7 mouse cellular contexts compared by ENCODE assay signal in genomic region chr4:147839282-147839681, GRCm38 (mm10). TPM values are rescaled to one million over a fixed set of nuclear protein-coding genes. Genes with fewer than 3 reads are reported as not detected.
DNase-seq lines count a peak whose midpoint lies in the region; TF ChIP-seq lines count a peak whose summit lies in the region.
"Not testable (repeated sequence)": the region's sequence is repeated elsewhere in the genome, so short reads cannot be mapped to it uniquely, and the experiment has no call there.

No protein-coding gene starts in this region.

- not testable (repeated sequence) for H3K4me1 ChIP-seq in cerebellum, adult 2 months (ENCODE audit: control insufficient read depth, insufficient read depth, low read length)

- not testable (repeated sequence) for H3K4me3 ChIP-seq in cerebellum, adult 2 months (replicated peaks; ENCODE audit: insufficient read depth, low read depth, low read length)

- TF ChIP-seq POLR2A in cerebellum, adult 2 months (IDR thresholded peaks at IDR 0.05; ENCODE audit: borderline replicate concordance, insufficient read depth, low read length): not testable (repeated sequence)

- TF ChIP-seq CTCF in cerebellum, adult 2 months (IDR thresholded peaks at IDR 0.05; ENCODE audit: borderline replicate concordance, insufficient read depth, low read depth, low read length): not testable (repeated sequence)

- H3K27ac ChIP-seq in cerebellum, adult 2 months (ENCODE audit: insufficient read depth, low read length): not testable (repeated sequence)

- intact Hi-C loops in heart, postnatal 25 days (cut with DNase I): not testable (repeated sequence)

- WGBS in cerebellum, adult 2 months: over 99% methylated on average over 19 of the region's 26 CpGs

- peak; percentile 35 to 59 for DNase-seq in cerebellum, adult 2 months
- DNase-seq in gastrocnemius, postnatal 25 days: peak; percentile 40
- peak; percentile 50 for DNase-seq in heart, postnatal 25 days (ENCODE audit: low spot score)
- peak; percentile 31 for DNase-seq in kidney, postnatal 14 days
- peak; percentile 14 for DNase-seq in lung, postnatal 14 days
- peak; percentile 39 to 44 for DNase-seq in spleen, adult 18-20 months
- peak; percentile 30 for DNase-seq in thymus, postnatal 14 days

- H3K27me3 ChIP-seq in cerebellum, adult 2 months (ENCODE audit: control insufficient read depth, insufficient read depth, low read length): not testable (repeated sequence)

RNA-seq across cellular contexts. Expression of gene Zfp933, which starts 8.9 kb away (rescaled TPM):
- polyA plus RNA-seq in cerebellum, adult 2 months (2012; rRNA removed): 11.2 and 11.3 TPM in 2 replicates
- total RNA-seq in gastrocnemius, postnatal 25 days (2021): 1 to 10 TPM; 8.1 to 8.2 TPM
- total RNA-seq in heart, postnatal 25 days (2021): 10 to 100 TPM; 11.4 to 11.8 TPM

RNA-seq across cellular contexts. Expression of gene Miip, which starts 29.3 kb away (rescaled TPM):
- 58.6 and 59.9 TPM in 2 replicates for polyA plus RNA-seq in cerebellum, adult 2 months (2012; rRNA removed)
- total RNA-seq in gastrocnemius, postnatal 25 days (2021): 1 to 10 TPM; 4.3 to 4.4 TPM
- total RNA-seq in heart, postnatal 25 days (2021): 1 to 10 TPM; 6.9 to 8.0 TPM

RNA-seq across cellular contexts. Expression of gene Fv1, which starts 29.5 kb away (rescaled TPM):
- 8.6 and 8.7 TPM in 2 replicates for polyA plus RNA-seq in cerebellum, adult 2 months (2012; rRNA removed)
- 1 to 10 TPM; 4.7 to 5.5 TPM for total RNA-seq in gastrocnemius, postnatal 25 days (2021)
- 10 to 100 TPM; 23.8 to 26.4 TPM for total RNA-seq in heart, postnatal 25 days (2021)

RNA-seq across cellular contexts. Expression of gene Zfp984, which starts 29.7 kb away (rescaled TPM):
- 3.2 and 3.5 TPM in 2 replicates for polyA plus RNA-seq in cerebellum, adult 2 months (2012; rRNA removed)
- total RNA-seq in gastrocnemius, postnatal 25 days (2021): under 1 TPM; 0.84 to 0.99 TPM
- 1 to 10 TPM; 1.9 to 2.7 TPM for total RNA-seq in heart, postnatal 25 days (2021)
